Mouse (Mus musculus) hindbrain, postnatal 0 days (tissue): ENCODE data around the gene Ndufs2. TPM values are rescaled to one million over a fixed set of nuclear protein-coding genes. Genes with fewer than 3 reads are reported as not detected.

Source experiments
- ATAC-seq: fragments of 200-750 bp; cut with Nextera tagmentation; 2 replicates; pipeline ENCODE4 v1.8.0; 2017; ENCODE audit warnings: mild to moderate bottlenecking, moderate TSS enrichment, moderate library complexity
- DNase-seq: peaks from one replicate; pipeline ENCODE4 v3.0.0-alpha.2; 2015; ENCODE audit warnings: low spot score
- H3K27ac ChIP-seq: fragments of 300-500 bp; sonication (generic); 2 replicates; pipeline ENCODE4 v1.5.1; 2014; ENCODE audit warnings: mild to moderate bottlenecking
- H3K27me3 ChIP-seq: fragments of 300-500 bp; sonication (generic); 2 replicates; pipeline ENCODE4 v1.6.1; 2014; ENCODE audit warnings: low read length, mixed read lengths; ENCODE audit not compliant: insufficient read depth
- H3K36me3 ChIP-seq: fragments of 300-500 bp; sonication (generic); 2 replicates; pipeline ENCODE4 v1.6.1; 2014; ENCODE audit warnings: low read length, mixed read lengths; ENCODE audit not compliant: insufficient read depth
- H3K4me1 ChIP-seq: fragments of 300-500 bp; sonication (generic); 2 replicates; pipeline ENCODE4 v1.6.1; 2014; ENCODE audit warnings: antibody characterized with exemption, low read length, mixed read lengths; ENCODE audit not compliant: insufficient read depth
- H3K4me2 ChIP-seq: fragments of 300-500 bp; sonication (generic); 2 replicates; pipeline ENCODE4 v1.6.1; 2014; ENCODE audit warnings: low read depth, mild to moderate bottlenecking, low read length, moderate library complexity, mixed read lengths
- H3K4me3 ChIP-seq: fragments of 300-500 bp; sonication (generic); 2 replicates; pipeline ENCODE4 v1.5.1; 2014; ENCODE audit warnings: low read length
- H3K9ac ChIP-seq: fragments of 300-500 bp; sonication (generic); replicated peaks from 2 replicates; pipeline ENCODE4 v1.6.1; 2014; ENCODE audit warnings: mild to moderate bottlenecking, low read length, moderate library complexity, mixed read lengths
- H3K9me3 ChIP-seq: fragments of 300-500 bp; sonication (generic); 2 replicates; pipeline ENCODE4 v1.6.1; 2016; ENCODE audit warnings: low read length, mixed read lengths
- CTCF ChIP-seq: IDR thresholded peaks from 2 replicates; pipeline ENCODE4 v1.5.1; 2016; ENCODE audit warnings: antibody characterized with exemption, control low read depth, low read depth
- WGBS: fragments of 180-500 bp; shearing (Covaris S2); extraction: QIAGEN DNeasy Blood & Tissue Kit; methylation state at CpG from one replicate; pipeline ENCODE4 v1.1.7; 2014; 5-methylcytosine and 5-hydroxymethylcytosine counted together
- polyA plus RNA-seq: library from polyadenylated mRNA; unstranded; fragments of >200 nt; fragmentation: Nextera tagmentation; extraction: Ambion mirVana; gene quantifications from 2 replicates; pipeline ENCODE4 v1.2.1, GENCODE M21; 2015
- total RNA-seq: library from RNA; depleted of rRNA; stranded (reverse); fragments of >200 nt; gene quantifications from 2 replicates; pipeline ENCODE4 v1.2.3, GENCODE M21; 2014; rRNA removed

The Ndufs2 gene
- total RNA-seq (234 and 269 TPM in 2 replicates), polyA plus RNA-seq (279 and 286 TPM in 2 replicates)

- H3K4me3 ChIP-seq: peak within 1 kb of the TSS; percentile 20
- H3K4me2 ChIP-seq: peak within 1 kb of the TSS; percentile 58
- H3K27ac ChIP-seq: peak within 1 kb of the TSS; percentile 64
- no peak for TF ChIP-seq CTCF
- peak; percentile 13; the same call in 1 of the 2 replicates for ATAC-seq
- peaks cover 29% of the 10 kb centered on the region for H3K4me1 ChIP-seq
- peak within 1 kb of the TSS; percentile 24; the same call in 1 of the 2 replicates for H3K9ac ChIP-seq
- 11% methylated on average over 25 of the region's 26 CpGs for WGBS
- DNase-seq: peak; percentile 67
- H3K9me3 ChIP-seq: no peaks in the 10 kb centered on the region
- no peaks in the 10 kb centered on the region for H3K27me3 ChIP-seq
- H3K36me3 ChIP-seq: no peaks in the 10 kb centered on the region
These were observed at the start of gene Ndufs2 for GRCm38 (mm10) chr1:171250680-171251593. Gene Ndufs2 (minus strand): TSS chr1:171251388.

- Histone ChIP-seq H3K9me3 (no peaks in the 10 kb centered on the region), H3K4me3 (no peak overlapping the region), H3K4me2 (no peak overlapping the region), H3K4me1 (0 out of 2 replicates have a peak, but pooled peaks cover 3% of the 10 kb centered on the region), H3K27me3 (no peaks in the 10 kb centered on the region), H3K27ac (no peak overlapping the region), H3K36me3 (no peaks in the 10 kb centered on the region), H3K9ac (no peak overlapping the region)
- DNase-seq (no peak), ATAC-seq (no peak)
- 67% methylated on average over 3 of the region's 3 CpGs for WGBS
- no peak for TF ChIP-seq CTCF
These were observed 47.0 kb upstream of the Ndufs2 start for GRCm38 (mm10) chr1:171298226-171298625.

GRCm38 (mm10) chr1:171295063-171295402, 43.8 kb upstream of the Ndufs2 start:
- Histone ChIP-seq H3K4me2 (peak overlapping the region; percentile 66), H3K27me3 (no peaks in the 10 kb centered on the region), H3K9ac (peak overlapping the region; percentile 94), H3K4me1 (0 out of 2 replicates have a peak, but pooled peaks cover 3% of the 10 kb centered on the region), H3K36me3 (no peaks in the 10 kb centered on the region), H3K9me3 (no peaks in the 10 kb centered on the region), H3K4me3 (peak overlapping the region; percentile 71), H3K27ac (peak overlapping the region; percentile 96)
- DNase-seq (no peak), ATAC-seq (no peak)
- no peak for TF ChIP-seq CTCF
- 20% methylated on average over 3 of the region's 3 CpGs for WGBS

GRCm38 (mm10) chr1:171294298-171295062, 43.3 kb upstream of the Ndufs2 start, which contains the start of gene Ufc1:
Gene Ufc1 (minus strand): TSS chr1:171295024.
- H3K36me3 ChIP-seq: 0 out of 2 replicates have a peak, but pooled peaks cover 4% of the 10 kb centered on the region
- peak within 1 kb of the TSS; percentile 94 for H3K9ac ChIP-seq
- H3K4me3 ChIP-seq: peak within 1 kb of the TSS; percentile 71
- 0 out of 2 replicates have a peak, but pooled peaks cover 3% of the 10 kb centered on the region for H3K4me1 ChIP-seq
- WGBS: under 1% methylated on average over 42 of the region's 42 CpGs
- peak within 1 kb of the TSS; percentile 96 for H3K27ac ChIP-seq
- peak; percentile 92 for DNase-seq
- peak; percentile 53 for TF ChIP-seq CTCF
- ATAC-seq: peak; percentile 87
- no peaks in the 10 kb centered on the region for H3K27me3 ChIP-seq
- H3K9me3 ChIP-seq: no peaks in the 10 kb centered on the region
- peak within 1 kb of the TSS; percentile 66 for H3K4me2 ChIP-seq

GRCm38 (mm10) chr1:171293906-171294297, 42.7 kb upstream of the Ndufs2 start:
- 35% methylated on average over 5 of the region's 5 CpGs for WGBS

GRCm38 (mm10) chr1:171293351-171293750, 42.2 kb upstream of the Ndufs2 start:
- TF ChIP-seq CTCF: no peak
- peak overlapping the region; percentile 96; the same call in 1 of the 2 replicates for H3K27ac ChIP-seq
- no peak for ATAC-seq

More at GRCm38 (mm10) chr1:171293906-171294297, 42.7 kb upstream of the Ndufs2 start:
- Histone ChIP-seq H3K9ac (peak overlapping the region; percentile 94), H3K36me3 (peaks cover 10% of the 10 kb centered on the region; the same call in 1 of the 2 replicates), H3K27me3 (no peaks in the 10 kb centered on the region), H3K4me2 (peak overlapping the region; percentile 66), H3K4me3 (peak overlapping the region; percentile 71), H3K27ac (peak overlapping the region; percentile 96), H3K9me3 (no peaks in the 10 kb centered on the region), H3K4me1 (0 out of 2 replicates have a peak, but pooled peaks cover 3% of the 10 kb centered on the region)
- no peak for TF ChIP-seq CTCF
- no peak for DNase-seq
- ATAC-seq: 0 out of 2 replicates have a peak, but pooled peaks have one; percentile 25

More at GRCm38 (mm10) chr1:171293351-171293750, 42.2 kb upstream of the Ndufs2 start:
- 86% methylated on average over 3 of the region's 3 CpGs for WGBS
- Histone ChIP-seq H3K9me3 (no peaks in the 10 kb centered on the region), H3K36me3 (peaks cover 12% of the 10 kb centered on the region; the same call in 1 of the 2 replicates), H3K4me2 (peak overlapping the region; percentile 66), H3K9ac (peak overlapping the region; percentile 94; the same call in 1 of the 2 replicates), H3K4me1 (0 out of 2 replicates have a peak, but pooled peaks cover 3% of the 10 kb centered on the region), H3K27me3 (no peaks in the 10 kb centered on the region), H3K4me3 (peak overlapping the region; percentile 71)
- no peak for DNase-seq
